Mouse (Mus musculus) 3T3-L1 (cell line): ENCODE results near the gene Olfr279.

Experiments
- DNase-seq: peaks from one replicate; pipeline ENCODE4 v3.0.0-alpha.2; 2015; ENCODE audit warnings: low read depth, low spot score

The Olfr279 gene

DNA sequence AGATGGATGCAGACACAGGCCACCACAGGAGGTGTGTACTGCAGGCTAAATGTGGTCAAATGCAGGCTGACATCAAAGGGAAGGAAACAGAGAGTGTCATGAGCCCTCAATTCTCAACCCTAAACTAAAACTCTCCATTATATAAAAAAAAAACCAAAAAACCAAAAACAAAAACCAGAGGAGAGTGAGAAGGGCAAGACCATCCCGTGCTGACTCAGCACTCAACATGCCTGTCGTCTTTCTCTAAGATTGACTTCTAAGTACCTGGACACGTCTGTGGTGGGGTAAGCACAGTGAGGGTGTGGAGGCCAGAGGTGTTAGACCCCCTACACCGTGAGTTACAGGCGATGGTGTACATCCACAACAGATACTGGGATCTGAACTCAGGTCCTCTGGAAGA is 54.6 kb downstream of the Olfr279 start:
- DNase-seq: no peak
